Mouse (Mus musculus): ENCODE results near the gene Slc12a8.

GRCm38 (mm10) chr16:33588845-33589244, 71.7 kb downstream of the Slc12a8 start:
- TF ChIP-seq POLR2A (IDR thresholded peaks at IDR 0.05; ENCODE audit: insufficient read depth, low read length) = no peak
- no peak for TF ChIP-seq CTCF (IDR thresholded peaks at IDR 0.05; ENCODE audit: low read depth, low read length)
- TF ChIP-seq EP300 (IDR thresholded peaks at IDR 0.05; ENCODE audit: insufficient read depth, low read depth, low read length) = no peak

Data from ES-Bruce4 (cell line).